ENCODE assay signal across 11 mouse cellular contexts in genomic region chr16:20746641-20747040, GRCm38 (mm10). TPM values are rescaled to one million over a fixed set of nuclear protein-coding genes. Genes with fewer than 3 reads are reported as not detected.
A peak's percentile ranks its signal among the peaks of the same experiment; 100 is the strongest.
DNase-seq lines count a peak whose midpoint lies in the region; ATAC-seq and TF ChIP-seq lines count a peak whose summit lies in the region.
"Had no signal": no experiment of that assay in that cellular context is flagged by ENCODE, and none has a peak within 500 bp of the region (broad histone marks: within the 10 kb centered on the region; RNA-seq: fewer than 3 reads in every experiment).

No protein-coding gene starts in this region.

- H3K9me3 ChIP-seq in hindbrain, postnatal 0 days (ENCODE audit: low read length), result no peaks in the 10 kb centered on the region
- no peaks in the 10 kb centered on the region for H3K9me3 ChIP-seq in hindbrain, embryonic 10.5 days
- H3K9me3 ChIP-seq in limb, embryonic 15.5 days, result no peaks in the 10 kb centered on the region
- H3K9me3 ChIP-seq in stomach, embryonic 16.5 days (replicated peaks; ENCODE audit: control insufficient read depth, low read length), result no peaks in the 10 kb centered on the region
- H3K9me3 ChIP-seq in liver, embryonic 12.5 days (replicated peaks), result no peaks in the 10 kb centered on the region
- H3K9me3 ChIP-seq: embryonic facial prominence, embryonic 15.5 days; G1E; liver, embryonic 15.5 days had no signal

- peak; percentile 80 for DNase-seq in hindbrain, postnatal 0 days (ENCODE audit: low spot score)
- no peak for DNase-seq in hindbrain, embryonic 10.5 days (ENCODE audit: low spot score)
- DNase-seq in brain, adult 2 months (ENCODE audit: low read depth, low spot score), result peak; percentile 93
- peak; percentile 84 for DNase-seq in heart, adult 8-10 months (ENCODE audit: low spot score)

- 46% methylated on average over 6 of the region's 6 CpGs for WGBS in hindbrain, postnatal 0 days
- WGBS in hindbrain, embryonic 10.5 days, result 87% methylated on average over 6 of the region's 6 CpGs
- WGBS in limb, embryonic 15.5 days, result 50% methylated on average over 6 of the region's 6 CpGs
- WGBS in stomach, embryonic 16.5 days, result 47% methylated on average over 6 of the region's 6 CpGs
- WGBS in liver, embryonic 12.5 days (ENCODE audit: insufficient replicate concordance), result 62% methylated on average over 6 of the region's 6 CpGs

- no peak overlapping the region for H3K9ac ChIP-seq in hindbrain, postnatal 0 days (replicated peaks; ENCODE audit: low read length)
- H3K9ac ChIP-seq in limb, embryonic 15.5 days, result no peak overlapping the region
- H3K9ac ChIP-seq in stomach, embryonic 16.5 days (ENCODE audit: low read length), result no peak overlapping the region
- H3K9ac ChIP-seq in liver, embryonic 12.5 days, result no peak overlapping the region
- H3K9ac ChIP-seq: embryonic facial prominence, embryonic 15.5 days; liver, embryonic 15.5 days had no signal

- H3K27me3 ChIP-seq in hindbrain, postnatal 0 days (ENCODE audit: insufficient read depth, low read length), result no peaks in the 10 kb centered on the region
- no peaks in the 10 kb centered on the region for H3K27me3 ChIP-seq in hindbrain, embryonic 10.5 days (ENCODE audit: insufficient read depth, poor library complexity, severe bottlenecking)
- no peaks in the 10 kb centered on the region for H3K27me3 ChIP-seq in limb, embryonic 15.5 days
- H3K27me3 ChIP-seq in stomach, embryonic 16.5 days (ENCODE audit: control insufficient read depth, insufficient read depth, low read length), result no peaks in the 10 kb centered on the region
- H3K27me3 ChIP-seq in liver, embryonic 12.5 days (replicated peaks), result peaks cover 11% of the 10 kb centered on the region; the same call in 1 of the 2 replicates
- H3K27me3 ChIP-seq: embryonic facial prominence, embryonic 15.5 days; liver, embryonic 15.5 days had no signal

- peak overlapping the region; percentile 27; the same call in 1 of the 2 replicates for H3K27ac ChIP-seq in hindbrain, postnatal 0 days
- H3K27ac ChIP-seq in hindbrain, embryonic 10.5 days, result no peak overlapping the region
- no peak overlapping the region for H3K27ac ChIP-seq in limb, embryonic 15.5 days
- H3K27ac ChIP-seq in stomach, embryonic 16.5 days (ENCODE audit: low read length), result no peak overlapping the region
- no peak overlapping the region for H3K27ac ChIP-seq in liver, embryonic 12.5 days
- H3K27ac ChIP-seq: embryonic facial prominence, embryonic 15.5 days; liver, embryonic 15.5 days had no signal

- peak; percentile 84 for ATAC-seq in hindbrain, postnatal 0 days
- 0 out of 2 replicates have a peak, but pooled peaks have one; percentile 42 for ATAC-seq in limb, embryonic 15.5 days (ENCODE audit: insufficient number of reproducible peaks, low FRiP score, low TSS enrichment, low read depth)
- peak; percentile 68; the same call in 1 of the 2 replicates for ATAC-seq in stomach, embryonic 16.5 days (ENCODE audit: insufficient read depth, low FRiP score)
- no peak for ATAC-seq in liver, embryonic 12.5 days
- no peak for ATAC-seq in megakaryocyte progenitor cell, adult 5-6 weeks (replicated peaks; ENCODE audit: poor library complexity)

- H3K36me3 ChIP-seq in hindbrain, postnatal 0 days (ENCODE audit: insufficient read depth, low read length), result 0 out of 2 replicates have a peak, but pooled peaks cover 4% of the 10 kb centered on the region
- peaks cover 4% of the 10 kb centered on the region; the same call in 1 of the 2 replicates for H3K36me3 ChIP-seq in hindbrain, embryonic 10.5 days
- H3K36me3 ChIP-seq in limb, embryonic 15.5 days, result 0 out of 2 replicates have a peak, but pooled peaks cover 4% of the 10 kb centered on the region
- no peaks in the 10 kb centered on the region for H3K36me3 ChIP-seq in stomach, embryonic 16.5 days (ENCODE audit: control insufficient read depth, insufficient read depth, low read length)
- H3K36me3 ChIP-seq in liver, embryonic 12.5 days, result no peaks in the 10 kb centered on the region
- H3K36me3 ChIP-seq: embryonic facial prominence, embryonic 15.5 days; G1E; liver, embryonic 15.5 days had no signal

- H3K4me2 ChIP-seq in hindbrain, postnatal 0 days (ENCODE audit: low read depth, low read length), result no peak overlapping the region
- no peak overlapping the region for H3K4me2 ChIP-seq in limb, embryonic 15.5 days
- H3K4me2 ChIP-seq in stomach, embryonic 16.5 days (ENCODE audit: low read depth, low read length), result no peak overlapping the region
- H3K4me2 ChIP-seq in liver, embryonic 12.5 days, result no peak overlapping the region
- H3K4me2 ChIP-seq: embryonic facial prominence, embryonic 15.5 days; liver, embryonic 15.5 days had no signal

- H3K4me3 ChIP-seq in hindbrain, postnatal 0 days (ENCODE audit: low read length), result no peak overlapping the region
- H3K4me3 ChIP-seq in hindbrain, embryonic 10.5 days, result no peak overlapping the region
- H3K4me3 ChIP-seq in limb, embryonic 15.5 days, result no peak overlapping the region
- no peak overlapping the region for H3K4me3 ChIP-seq in stomach, embryonic 16.5 days (replicated peaks; ENCODE audit: low read length)
- no peak overlapping the region for H3K4me3 ChIP-seq in liver, embryonic 12.5 days
- H3K4me3 ChIP-seq: embryonic facial prominence, embryonic 15.5 days; liver, embryonic 15.5 days had no signal

- H3K4me1 ChIP-seq in hindbrain, postnatal 0 days (ENCODE audit: insufficient read depth, low read length), result no peaks in the 10 kb centered on the region
- no peaks in the 10 kb centered on the region for H3K4me1 ChIP-seq in hindbrain, embryonic 10.5 days (replicated peaks)
- peaks cover 6% of the 10 kb centered on the region; the same call in 1 of the 2 replicates for H3K4me1 ChIP-seq in limb, embryonic 15.5 days
- 0 out of 2 replicates have a peak, but pooled peaks cover 4% of the 10 kb centered on the region for H3K4me1 ChIP-seq in stomach, embryonic 16.5 days (ENCODE audit: control insufficient read depth, insufficient read depth, low read length)
- H3K4me1 ChIP-seq in liver, embryonic 12.5 days, result no peaks in the 10 kb centered on the region
- H3K4me1 ChIP-seq: embryonic facial prominence, embryonic 15.5 days; liver, embryonic 15.5 days had no signal

- no peak for TF ChIP-seq CTCF in hindbrain, postnatal 0 days (IDR thresholded peaks at IDR 0.05; ENCODE audit: low read depth)

RNA-seq across cellular contexts. Expression of gene Thpo, which starts 12.3 kb away (rescaled TPM):
- total RNA-seq in hindbrain, postnatal 0 days (2014; rRNA removed), result 1.0 and 1.3 TPM in 2 replicates
- polyA plus RNA-seq in hindbrain, postnatal 0 days (2015; fragmentation: Nextera tagmentation; extraction: Ambion mirVana), result 1.4 and 1.6 TPM in 2 replicates
- polyA plus RNA-seq in hindbrain, embryonic 10.5 days (2016; fragmentation: Nextera tagmentation; extraction: Ambion mirVana), result 0.30 and 0.77 TPM in 2 replicates
- total RNA-seq in heart, adult 8-10 months (2022), result under 1 TPM in 3 of 4 experiments, not detected in 1; 0.27 to 0.31 (median 0.28) TPM
- 0.66 and 0.83 TPM in 2 replicates for polyA plus RNA-seq in limb, embryonic 15.5 days (2015; fragmentation: Nextera tagmentation; extraction: Ambion mirVana)
- 1.0 and 1.3 TPM in 2 replicates for polyA plus RNA-seq in stomach, embryonic 16.5 days (2015; fragmentation: Nextera tagmentation; extraction: Ambion mirVana)
- 2.7 and 2.8 TPM in 2 replicates for polyA plus RNA-seq in liver, embryonic 12.5 days (2016; fragmentation: Nextera tagmentation; extraction: Ambion mirVana)
- total RNA-seq in megakaryocyte progenitor cell, adult 5-6 weeks (2015), result not detected in 2 replicates
- not detected in 2 replicates for total RNA-seq in megakaryocyte progenitor cell, adult 5-6 weeks (2017)
- total RNA-seq: G1E had no signal
- polyA plus RNA-seq: G1E had no signal

RNA-seq across cellular contexts. Expression of gene Chrd, which starts 13.7 kb away (rescaled TPM):
- 32.0 and 35.5 TPM in 2 replicates for total RNA-seq in hindbrain, postnatal 0 days (2014; rRNA removed)
- 6.2 and 7.0 TPM in 2 replicates for polyA plus RNA-seq in hindbrain, postnatal 0 days (2015; fragmentation: Nextera tagmentation; extraction: Ambion mirVana)
- polyA plus RNA-seq in hindbrain, embryonic 10.5 days (2016; fragmentation: Nextera tagmentation; extraction: Ambion mirVana), result 1.6 and 3.6 TPM in 2 replicates
- 1 to 10 TPM; 1.4 to 3.3 (median 2.9) TPM for total RNA-seq in heart, adult 8-10 months (2022)
- 12.2 and 12.8 TPM in 2 replicates for polyA plus RNA-seq in limb, embryonic 15.5 days (2015; fragmentation: Nextera tagmentation; extraction: Ambion mirVana)
- polyA plus RNA-seq in stomach, embryonic 16.5 days (2015; fragmentation: Nextera tagmentation; extraction: Ambion mirVana), result 5.2 and 5.6 TPM in 2 replicates
- polyA plus RNA-seq in liver, embryonic 12.5 days (2016; fragmentation: Nextera tagmentation; extraction: Ambion mirVana), result 0.54 and 0.96 TPM in 2 replicates
- total RNA-seq in megakaryocyte progenitor cell, adult 5-6 weeks (2015), result not detected in 2 replicates
- total RNA-seq in megakaryocyte progenitor cell, adult 5-6 weeks (2017), result not detected in 2 replicates
- polyA plus RNA-seq: G1E had no signal

RNA-seq across cellular contexts. Expression of gene Clcn2, which starts 29.1 kb away (rescaled TPM):
- 57.0 and 74.6 TPM in 2 replicates for total RNA-seq in hindbrain, postnatal 0 days (2014; rRNA removed)
- polyA plus RNA-seq in hindbrain, postnatal 0 days (2015; fragmentation: Nextera tagmentation; extraction: Ambion mirVana), result 18.5 and 21.2 TPM in 2 replicates
- polyA plus RNA-seq in hindbrain, embryonic 10.5 days (2016; fragmentation: Nextera tagmentation; extraction: Ambion mirVana), result 15.5 and 22.1 TPM in 2 replicates
- 1 to 10 TPM; 1.5 to 3.3 (median 2.1) TPM for total RNA-seq in heart, adult 8-10 months (2022)
- polyA plus RNA-seq in limb, embryonic 15.5 days (2015; fragmentation: Nextera tagmentation; extraction: Ambion mirVana), result 12.7 and 13.8 TPM in 2 replicates
- polyA plus RNA-seq in stomach, embryonic 16.5 days (2015; fragmentation: Nextera tagmentation; extraction: Ambion mirVana), result 11.6 and 12.9 TPM in 2 replicates
- polyA plus RNA-seq in liver, embryonic 12.5 days (2016; fragmentation: Nextera tagmentation; extraction: Ambion mirVana), result 14.0 and 14.5 TPM in 2 replicates
- 0.34 and 1.3 TPM in 2 replicates for total RNA-seq in megakaryocyte progenitor cell, adult 5-6 weeks (2015)
- 1.2 and 1.6 TPM in 2 replicates for total RNA-seq in megakaryocyte progenitor cell, adult 5-6 weeks (2017)

RNA-seq across cellular contexts. Expression of gene Polr2h, which starts 29.2 kb away (rescaled TPM):
- total RNA-seq in hindbrain, postnatal 0 days (2014; rRNA removed), result 25.5 and 29.2 TPM in 2 replicates
- 88.6 and 90.8 TPM in 2 replicates for polyA plus RNA-seq in hindbrain, postnatal 0 days (2015; fragmentation: Nextera tagmentation; extraction: Ambion mirVana)
- polyA plus RNA-seq in hindbrain, embryonic 10.5 days (2016; fragmentation: Nextera tagmentation; extraction: Ambion mirVana), result 114 and 140 TPM in 2 replicates
- total RNA-seq in heart, adult 8-10 months (2022), result 10 to 100 TPM in 1 of 4 experiments, 1 to 10 TPM in 3; 7.8 to 11.2 (median 9.1) TPM
- 87.1 and 89.8 TPM in 2 replicates for polyA plus RNA-seq in limb, embryonic 15.5 days (2015; fragmentation: Nextera tagmentation; extraction: Ambion mirVana)
- 75.2 and 84.9 TPM in 2 replicates for polyA plus RNA-seq in stomach, embryonic 16.5 days (2015; fragmentation: Nextera tagmentation; extraction: Ambion mirVana)
- 66.1 and 68.4 TPM in 2 replicates for polyA plus RNA-seq in liver, embryonic 12.5 days (2016; fragmentation: Nextera tagmentation; extraction: Ambion mirVana)
- 75.3 and 99.4 TPM in 2 replicates for total RNA-seq in megakaryocyte progenitor cell, adult 5-6 weeks (2015)
- 75.1 and 78.2 TPM in 2 replicates for total RNA-seq in megakaryocyte progenitor cell, adult 5-6 weeks (2017)

RNA-seq across cellular contexts. Expression of gene Fam131a, which starts 53.6 kb away (rescaled TPM):
- total RNA-seq in hindbrain, postnatal 0 days (2014; rRNA removed), result 130 and 147 TPM in 2 replicates
- polyA plus RNA-seq in hindbrain, postnatal 0 days (2015; fragmentation: Nextera tagmentation; extraction: Ambion mirVana), result 49.0 and 55.4 TPM in 2 replicates
- polyA plus RNA-seq in hindbrain, embryonic 10.5 days (2016; fragmentation: Nextera tagmentation; extraction: Ambion mirVana), result 6.7 and 9.4 TPM in 2 replicates
- total RNA-seq in heart, adult 8-10 months (2022), result 10 to 100 TPM; 26.2 to 47.4 (median 33.0) TPM
- 12.8 and 13.2 TPM in 2 replicates for polyA plus RNA-seq in limb, embryonic 15.5 days (2015; fragmentation: Nextera tagmentation; extraction: Ambion mirVana)
- polyA plus RNA-seq in stomach, embryonic 16.5 days (2015; fragmentation: Nextera tagmentation; extraction: Ambion mirVana), result 9.7 and 10.3 TPM in 2 replicates
- 2.1 and 2.6 TPM in 2 replicates for polyA plus RNA-seq in liver, embryonic 12.5 days (2016; fragmentation: Nextera tagmentation; extraction: Ambion mirVana)
- total RNA-seq in megakaryocyte progenitor cell, adult 5-6 weeks (2015), result not detected in 2 replicates
- 0.17 TPM in 1 of 2 replicates, not detected in the other for total RNA-seq in megakaryocyte progenitor cell, adult 5-6 weeks (2017)

Comparison
In these comparisons a context has a peak if more than half of its experiments do, and no peak if none do; other contexts are left out.
1. ATAC-seq: peak in hindbrain, postnatal 0 days (single experiment), limb, embryonic 15.5 days (single experiment) and stomach, embryonic 16.5 days (single experiment); none in liver, embryonic 12.5 days (single experiment) and megakaryocyte progenitor cell, adult 5-6 weeks (single experiment).